Mouse (Mus musculus): ENCODE data around the gene Dclre1c. TPM values are rescaled to one million over a fixed set of nuclear protein-coding genes. Genes with fewer than 3 reads are reported as not detected.

Dclre1c gene
- polyA plus RNA-seq, 1 experiment from 2014 or later: 7.7 TPM

- Histone ChIP-seq H3K36me3 (ENCODE audit: control insufficient read depth, insufficient read depth, low read length) (no peaks in the 10 kb centered on the region), H3K4me1 (ENCODE audit: control insufficient read depth, insufficient read depth, low read length) (peaks cover 3% of the 10 kb centered on the region; the same call in 1 of the 2 replicates), H3K27me3 (ENCODE audit: control insufficient read depth, insufficient read depth, low read length) (no peaks in the 10 kb centered on the region), H3K9ac (ENCODE audit: low read length) (no peak overlapping the region), H3K27ac (ENCODE audit: low read depth, low read length) (no peak overlapping the region), H3K4me2 (ENCODE audit: low read depth) (peak overlapping the region; percentile 65), H3K4me3 (ENCODE audit: low read depth, low read length) (peak overlapping the region; percentile 43), H3K9me3 (ENCODE audit: control insufficient read depth, low read length) (no peaks in the 10 kb centered on the region)
- under 1% methylated on average over 38 of the region's 38 CpGs for WGBS
- ATAC-seq (ENCODE audit: insufficient read depth, low FRiP score, low TSS enrichment) (peak; percentile 91), DNase-seq (ENCODE audit: low spot score) (peak; percentile 97)
These were observed 5.0 kb upstream of the Dclre1c start for GRCm38 (mm10) chr2:3418883-3419431.

- peak; percentile 21 for DNase-seq (ENCODE audit: low spot score)
- Histone ChIP-seq H3K36me3 (ENCODE audit: control insufficient read depth, insufficient read depth, low read length) (no peaks in the 10 kb centered on the region), H3K9me3 (ENCODE audit: control insufficient read depth, low read length) (no peaks in the 10 kb centered on the region), H3K4me2 (ENCODE audit: low read depth) (no peak overlapping the region), H3K4me1 (ENCODE audit: control insufficient read depth, insufficient read depth, low read length) (peaks cover 3% of the 10 kb centered on the region; the same call in 1 of the 2 replicates), H3K27ac (ENCODE audit: low read depth, low read length) (no peak overlapping the region), H3K9ac (ENCODE audit: low read length) (no peak overlapping the region), H3K27me3 (ENCODE audit: control insufficient read depth, insufficient read depth, low read length) (no peaks in the 10 kb centered on the region), H3K4me3 (ENCODE audit: low read depth, low read length) (no peak overlapping the region)
- WGBS: 53% methylated on average over 4 of the region's 4 CpGs
- ATAC-seq (ENCODE audit: insufficient read depth, low FRiP score, low TSS enrichment): peak; percentile 11; the same call in 1 of the 2 replicates
These were observed 3.8 kb upstream of the Dclre1c start for GRCm38 (mm10) chr2:3420157-3420556.

GRCm38 (mm10) chr2:3422548-3422947, 1.4 kb upstream of the Dclre1c start, which contains the start of gene Meig1:
Gene Meig1 (minus strand): TSS chr2:3422648.
- Histone ChIP-seq H3K4me2 (ENCODE audit: low read depth) (0 out of 2 replicates have a peak within 1 kb of the TSS, but pooled peaks have one; percentile 79), H3K27ac (ENCODE audit: low read depth, low read length) (no peak within 1 kb of the TSS), H3K27me3 (ENCODE audit: control insufficient read depth, insufficient read depth, low read length) (no peaks in the 10 kb centered on the region), H3K4me3 (ENCODE audit: low read depth, low read length) (no peak within 1 kb of the TSS), H3K9me3 (ENCODE audit: control insufficient read depth, low read length) (no peaks in the 10 kb centered on the region), H3K36me3 (ENCODE audit: control insufficient read depth, insufficient read depth, low read length) (no peaks in the 10 kb centered on the region), H3K4me1 (ENCODE audit: control insufficient read depth, insufficient read depth, low read length) (peaks cover 3% of the 10 kb centered on the region; the same call in 1 of the 2 replicates), H3K9ac (ENCODE audit: low read length) (no peak within 1 kb of the TSS)
- WGBS: 73% methylated on average over 3 of the region's 3 CpGs
- no peak for ATAC-seq (ENCODE audit: insufficient read depth, low FRiP score, low TSS enrichment)
- no peak for DNase-seq (ENCODE audit: low spot score)

GRCm38 (mm10) chr2:3424579-3424910, 614 bp downstream of the Dclre1c start:
- H3K36me3 ChIP-seq (ENCODE audit: control insufficient read depth, insufficient read depth, low read length): no peaks in the 10 kb centered on the region
- H3K9ac ChIP-seq (ENCODE audit: low read length): peak overlapping the region; percentile 47
- H3K4me2 ChIP-seq (ENCODE audit: low read depth): peak overlapping the region; percentile 79
- H3K27me3 ChIP-seq (ENCODE audit: control insufficient read depth, insufficient read depth, low read length): no peaks in the 10 kb centered on the region
- 17% methylated on average over 10 of the region's 10 CpGs for WGBS
- ATAC-seq (ENCODE audit: insufficient read depth, low FRiP score, low TSS enrichment) (no peak), DNase-seq (ENCODE audit: low spot score) (no peak)
- peaks cover 3% of the 10 kb centered on the region; the same call in 1 of the 2 replicates for H3K4me1 ChIP-seq (ENCODE audit: control insufficient read depth, insufficient read depth, low read length)
- no peak overlapping the region for H3K27ac ChIP-seq (ENCODE audit: low read depth, low read length)
- no peaks in the 10 kb centered on the region for H3K9me3 ChIP-seq (ENCODE audit: control insufficient read depth, low read length)
- H3K4me3 ChIP-seq (ENCODE audit: low read depth, low read length): peak overlapping the region; percentile 52

- H3K36me3 ChIP-seq (ENCODE audit: control insufficient read depth, insufficient read depth, low read length): no peaks in the 10 kb centered on the region
- no peak overlapping the region for H3K4me3 ChIP-seq (ENCODE audit: low read depth, low read length)
- H3K27ac ChIP-seq (ENCODE audit: low read depth, low read length): no peak overlapping the region
- DNase-seq (ENCODE audit: low spot score): no peak
- H3K27me3 ChIP-seq (ENCODE audit: control insufficient read depth, insufficient read depth, low read length): no peaks in the 10 kb centered on the region
- no peaks in the 10 kb centered on the region for H3K9me3 ChIP-seq (ENCODE audit: control insufficient read depth, low read length)
- H3K9ac ChIP-seq (ENCODE audit: low read length): no peak overlapping the region
- WGBS: 85% methylated on average over 9 of the region's 9 CpGs
- no peak for ATAC-seq (ENCODE audit: insufficient read depth, low FRiP score, low TSS enrichment)
- no peaks in the 10 kb centered on the region for H3K4me1 ChIP-seq (ENCODE audit: control insufficient read depth, insufficient read depth, low read length)
- no peak overlapping the region for H3K4me2 ChIP-seq (ENCODE audit: low read depth)
These were observed 7.0 kb downstream of the Dclre1c start for GRCm38 (mm10) chr2:3430956-3431355.

- H3K4me2 ChIP-seq (ENCODE audit: low read depth): no peak overlapping the region
- WGBS: 83% methylated on average over 6 of the region's 6 CpGs
- H3K27me3 ChIP-seq (ENCODE audit: control insufficient read depth, insufficient read depth, low read length): no peaks in the 10 kb centered on the region
- DNase-seq (ENCODE audit: low spot score) (no peak), ATAC-seq (ENCODE audit: insufficient read depth, low FRiP score, low TSS enrichment) (no peak)
- no peak overlapping the region for H3K27ac ChIP-seq (ENCODE audit: low read depth, low read length)
- no peaks in the 10 kb centered on the region for H3K4me1 ChIP-seq (ENCODE audit: control insufficient read depth, insufficient read depth, low read length)
- no peak overlapping the region for H3K9ac ChIP-seq (ENCODE audit: low read length)
- no peak overlapping the region for H3K4me3 ChIP-seq (ENCODE audit: low read depth, low read length)
- H3K9me3 ChIP-seq (ENCODE audit: control insufficient read depth, low read length): no peaks in the 10 kb centered on the region
- no peaks in the 10 kb centered on the region for H3K36me3 ChIP-seq (ENCODE audit: control insufficient read depth, insufficient read depth, low read length)
These were observed 11.6 kb downstream of the Dclre1c start for GRCm38 (mm10) chr2:3435369-3436061.

- Histone ChIP-seq H3K9ac (ENCODE audit: low read length) (no peak overlapping the region), H3K27ac (ENCODE audit: low read depth, low read length) (no peak overlapping the region), H3K4me1 (ENCODE audit: control insufficient read depth, insufficient read depth, low read length) (no peaks in the 10 kb centered on the region), H3K27me3 (ENCODE audit: control insufficient read depth, insufficient read depth, low read length) (no peaks in the 10 kb centered on the region), H3K36me3 (ENCODE audit: control insufficient read depth, insufficient read depth, low read length) (no peaks in the 10 kb centered on the region), H3K9me3 (ENCODE audit: control insufficient read depth, low read length) (no peaks in the 10 kb centered on the region), H3K4me3 (ENCODE audit: low read depth, low read length) (no peak overlapping the region), H3K4me2 (ENCODE audit: low read depth) (no peak overlapping the region)
- ATAC-seq (ENCODE audit: insufficient read depth, low FRiP score, low TSS enrichment): no peak
- DNase-seq (ENCODE audit: low spot score): no peak
- 44% methylated on average over 7 of the region's 7 CpGs for WGBS
These were observed 14.0 kb downstream of the Dclre1c start for GRCm38 (mm10) chr2:3437956-3438355.

GRCm38 (mm10) chr2:3444206-3444605, 20.3 kb downstream of the Dclre1c start:
- DNase-seq (ENCODE audit: low spot score) (no peak), ATAC-seq (ENCODE audit: insufficient read depth, low FRiP score, low TSS enrichment) (no peak)
- Histone ChIP-seq H3K9me3 (ENCODE audit: control insufficient read depth, low read length) (no peaks in the 10 kb centered on the region), H3K4me3 (ENCODE audit: low read depth, low read length) (no peak overlapping the region), H3K27ac (ENCODE audit: low read depth, low read length) (no peak overlapping the region), H3K9ac (ENCODE audit: low read length) (no peak overlapping the region), H3K4me1 (ENCODE audit: control insufficient read depth, insufficient read depth, low read length) (no peaks in the 10 kb centered on the region), H3K36me3 (ENCODE audit: control insufficient read depth, insufficient read depth, low read length) (no peaks in the 10 kb centered on the region), H3K27me3 (ENCODE audit: control insufficient read depth, insufficient read depth, low read length) (no peaks in the 10 kb centered on the region), H3K4me2 (ENCODE audit: low read depth) (no peak overlapping the region)
- 87% methylated on average over 7 of the region's 7 CpGs for WGBS

- Histone ChIP-seq H3K9ac (ENCODE audit: low read length) (no peak overlapping the region), H3K4me3 (ENCODE audit: low read depth, low read length) (no peak overlapping the region), H3K27ac (ENCODE audit: low read depth, low read length) (no peak overlapping the region), H3K4me1 (ENCODE audit: control insufficient read depth, insufficient read depth, low read length) (no peaks in the 10 kb centered on the region), H3K27me3 (ENCODE audit: control insufficient read depth, insufficient read depth, low read length) (no peaks in the 10 kb centered on the region), H3K4me2 (ENCODE audit: low read depth) (no peak overlapping the region), H3K36me3 (ENCODE audit: control insufficient read depth, insufficient read depth, low read length) (no peaks in the 10 kb centered on the region), H3K9me3 (ENCODE audit: control insufficient read depth, low read length) (no peaks in the 10 kb centered on the region)
- DNase-seq (ENCODE audit: low spot score) (no peak), ATAC-seq (ENCODE audit: insufficient read depth, low FRiP score, low TSS enrichment) (no peak)
- WGBS: 79% methylated on average over 4 of the region's 4 CpGs
These were observed 22.1 kb downstream of the Dclre1c start for GRCm38 (mm10) chr2:3445984-3446383.
